Mouse (Mus musculus): ENCODE results near the gene 2010300C02Rik.

DNA sequence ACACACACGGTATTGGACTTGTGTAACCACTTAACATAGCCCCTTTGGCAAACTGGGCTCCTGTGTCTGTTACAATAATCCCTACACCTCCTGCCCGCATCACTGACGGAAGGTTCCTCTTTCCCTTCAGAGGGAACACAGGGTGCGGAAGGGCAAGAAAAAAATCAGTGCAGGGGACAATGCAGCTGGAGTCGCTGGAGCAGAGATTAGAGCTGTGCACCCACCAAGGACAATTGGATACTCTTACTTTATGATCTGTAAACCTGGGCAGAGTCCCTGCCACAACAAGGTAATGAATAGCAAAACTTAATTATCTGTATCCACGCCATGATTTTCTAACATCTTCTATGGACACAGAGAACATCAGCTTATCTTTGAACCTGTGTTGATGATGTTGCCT, 97.8 kb downstream of the 2010300C02Rik start:
- no peak for TF ChIP-seq GATA1 (IDR thresholded peaks at IDR 0.05; ENCODE audit: borderline replicate concordance, low read length)
- TF ChIP-seq FLI1 (IDR thresholded peaks at IDR 0.05; ENCODE audit: low read length), result no peak
